Mouse (Mus musculus) E14TG2a.4 (cell line): Measurements from ENCODE around the gene Abcd3.

Experiments
- H3K27me3 ChIP-seq: 2 replicates; pipeline ENCODE4 v1.6.1; 2014; ENCODE audit warnings: low read length, control low read depth; ENCODE audit not compliant: insufficient read depth
- H3K36me3 ChIP-seq: 2 replicates; pipeline ENCODE4 v1.6.1; 2014; ENCODE audit warnings: low read length, control low read depth; ENCODE audit not compliant: insufficient read depth
- H3K4me1 ChIP-seq: replicated peaks from 2 replicates; pipeline ENCODE4 v1.6.1; 2014; ENCODE audit warnings: low read depth, low read length, control low read depth
- H3K4me3 ChIP-seq: replicated peaks from 2 replicates; pipeline ENCODE4 v1.5.1; 2014; ENCODE audit warnings: mild to moderate bottlenecking, low read length
- H3K9me3 ChIP-seq: 2 replicates; pipeline ENCODE4 v1.6.1; 2014; ENCODE audit warnings: low read length, control low read depth
- CTCF ChIP-seq: conservative IDR thresholded peaks from 2 replicates; pipeline ENCODE4 v1.5.1; 2014; ENCODE audit warnings: low read length
- NANOG ChIP-seq: IDR thresholded peaks from 2 replicates; pipeline ENCODE4 v1.6.1; 2014; ENCODE audit warnings: borderline replicate concordance, low read length, mixed read lengths
- POU5F1 ChIP-seq: IDR thresholded peaks from 2 replicates; pipeline ENCODE4 v1.6.1; 2014; ENCODE audit warnings: low read length, borderline replicate concordance

Gene Abcd3

GRCm38 (mm10) chr3:121844658-121845057 lies 29.6 kb upstream of the Abcd3 start:
- Histone ChIP-seq H3K4me1 (no peaks in the 10 kb centered on the region; the same call in 1 of the 2 replicates), H3K36me3 (no peaks in the 10 kb centered on the region), H3K4me3 (no peak overlapping the region), H3K27me3 (0 out of 2 replicates have a peak, but pooled peaks cover 2% of the 10 kb centered on the region), H3K9me3 (no peaks in the 10 kb centered on the region)
- TF ChIP-seq NANOG = no peak
- TF ChIP-seq POU5F1 = no peak
- TF ChIP-seq CTCF = no peak

GRCm38 (mm10) chr3:121844013-121844412 lies 28.9 kb upstream of the Abcd3 start:
- Histone ChIP-seq H3K36me3 (no peaks in the 10 kb centered on the region), H3K4me3 (no peak overlapping the region), H3K9me3 (no peaks in the 10 kb centered on the region), H3K4me1 (no peaks in the 10 kb centered on the region; the same call in 1 of the 2 replicates), H3K27me3 (0 out of 2 replicates have a peak, but pooled peaks cover 2% of the 10 kb centered on the region)
- no peak for TF ChIP-seq POU5F1
- no peak for TF ChIP-seq CTCF
- TF ChIP-seq NANOG = no peak

- no peak for TF ChIP-seq NANOG
- no peak for TF ChIP-seq POU5F1
- no peak for TF ChIP-seq CTCF
- Histone ChIP-seq H3K4me3 (no peak overlapping the region), H3K4me1 (no peaks in the 10 kb centered on the region; the same call in 1 of the 2 replicates), H3K36me3 (no peaks in the 10 kb centered on the region), H3K27me3 (0 out of 2 replicates have a peak, but pooled peaks cover 2% of the 10 kb centered on the region), H3K9me3 (no peaks in the 10 kb centered on the region)
Measured at GRCm38 (mm10) chr3:121843254-121843653, 28.2 kb upstream of the Abcd3 start.

GRCm38 (mm10) chr3:121842306-121842860 lies 27.3 kb upstream of the Abcd3 start:
- no peaks in the 10 kb centered on the region for H3K9me3 ChIP-seq
- no peaks in the 10 kb centered on the region for H3K36me3 ChIP-seq
- H3K27me3 ChIP-seq = 0 out of 2 replicates have a peak, but pooled peaks cover 2% of the 10 kb centered on the region
- H3K4me1 ChIP-seq = no peaks in the 10 kb centered on the region; the same call in 1 of the 2 replicates
- TF ChIP-seq POU5F1 = no peak
- no peak for TF ChIP-seq NANOG
- no peak for TF ChIP-seq CTCF
- no peak overlapping the region for H3K4me3 ChIP-seq

- no peak for TF ChIP-seq NANOG
- no peak for TF ChIP-seq CTCF
- no peak for TF ChIP-seq POU5F1
- Histone ChIP-seq H3K4me3 (no peak overlapping the region), H3K9me3 (no peaks in the 10 kb centered on the region), H3K4me1 (no peaks in the 10 kb centered on the region), H3K36me3 (no peaks in the 10 kb centered on the region), H3K27me3 (0 out of 2 replicates have a peak, but pooled peaks cover 2% of the 10 kb centered on the region)
Measured at GRCm38 (mm10) chr3:121841412-121842014, 26.4 kb upstream of the Abcd3 start.

- H3K4me1 ChIP-seq = no peaks in the 10 kb centered on the region
- no peak for TF ChIP-seq POU5F1
- no peak for TF ChIP-seq CTCF
- TF ChIP-seq NANOG = no peak
- no peaks in the 10 kb centered on the region for H3K36me3 ChIP-seq
- 0 out of 2 replicates have a peak, but pooled peaks cover 2% of the 10 kb centered on the region for H3K27me3 ChIP-seq
- no peaks in the 10 kb centered on the region for H3K9me3 ChIP-seq
- no peak overlapping the region for H3K4me3 ChIP-seq
Measured at GRCm38 (mm10) chr3:121840351-121840750, 25.2 kb upstream of the Abcd3 start.

GRCm38 (mm10) chr3:121834732-121835131 lies 19.6 kb upstream of the Abcd3 start:
- Histone ChIP-seq H3K27me3 (no peaks in the 10 kb centered on the region; the same call in 1 of the 2 replicates), H3K4me3 (no peak overlapping the region), H3K36me3 (no peaks in the 10 kb centered on the region), H3K9me3 (no peaks in the 10 kb centered on the region), H3K4me1 (no peaks in the 10 kb centered on the region)
- no peak for TF ChIP-seq CTCF
- no peak for TF ChIP-seq POU5F1
- TF ChIP-seq NANOG = no peak

- no peak overlapping the region for H3K4me3 ChIP-seq
- no peaks in the 10 kb centered on the region for H3K9me3 ChIP-seq
- TF ChIP-seq POU5F1 = no peak
- no peak for TF ChIP-seq CTCF
- TF ChIP-seq NANOG = no peak
- H3K36me3 ChIP-seq = no peaks in the 10 kb centered on the region
- no peaks in the 10 kb centered on the region for H3K4me1 ChIP-seq
- no peaks in the 10 kb centered on the region; the same call in 1 of the 2 replicates for H3K27me3 ChIP-seq
Measured at GRCm38 (mm10) chr3:121834250-121834649, 19.1 kb upstream of the Abcd3 start.

GRCm38 (mm10) chr3:121825092-121825491 lies 10.0 kb upstream of the Abcd3 start:
- Histone ChIP-seq H3K9me3 (peaks cover 24% of the 10 kb centered on the region), H3K4me3 (no peak overlapping the region), H3K4me1 (no peaks in the 10 kb centered on the region), H3K36me3 (no peaks in the 10 kb centered on the region), H3K27me3 (no peaks in the 10 kb centered on the region)
- no peak for TF ChIP-seq POU5F1
- no peak for TF ChIP-seq NANOG
